Comparison of ENCODE assay signal across 8 mouse cellular contexts in the genomic region with DNA sequence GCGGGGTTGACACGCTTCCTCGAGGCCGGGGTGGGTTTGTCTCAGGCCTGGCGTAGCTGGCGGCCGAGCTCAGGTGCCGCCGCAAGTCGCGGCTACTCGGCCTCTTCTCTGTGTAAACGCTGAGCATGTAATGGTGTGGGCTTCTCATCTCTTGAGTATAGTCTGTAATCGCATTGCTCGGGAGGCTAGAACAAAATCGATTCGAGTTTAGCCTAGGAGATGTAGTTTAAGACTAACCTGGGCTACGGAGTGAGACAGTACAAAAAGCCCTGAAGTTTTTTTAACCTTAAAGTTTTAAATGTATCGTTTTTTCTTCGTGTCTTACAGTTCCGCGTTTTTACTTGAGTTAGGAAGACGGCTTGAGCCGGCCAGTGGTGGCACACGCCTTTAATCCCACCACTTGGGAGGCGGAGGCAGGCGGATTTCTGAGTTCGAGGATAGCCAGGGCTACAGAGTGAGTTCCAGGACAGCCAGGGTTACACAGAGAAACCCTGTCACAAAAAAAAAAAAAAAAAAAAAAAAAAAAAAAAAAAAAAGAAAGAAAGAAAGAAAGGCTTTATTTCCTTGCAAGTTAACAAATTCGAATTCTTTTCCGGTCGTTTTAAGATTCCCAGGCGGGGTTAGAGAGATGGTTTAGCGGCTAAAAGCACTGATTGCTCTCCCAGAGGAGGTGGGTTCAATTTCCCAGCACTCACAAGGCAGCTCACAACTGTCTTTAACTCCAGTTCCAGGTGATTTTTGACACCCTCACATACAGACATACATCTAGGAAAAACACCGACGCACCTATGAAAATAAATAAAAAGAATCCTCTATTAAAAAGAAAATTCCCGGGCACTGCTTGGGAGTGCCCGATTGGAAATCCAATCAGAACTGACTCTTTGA. TPM values are rescaled to one million over a fixed set of nuclear protein-coding genes. Genes with fewer than 3 reads are reported as not detected.
A peak's percentile ranks its signal among the peaks of the same experiment; 100 is the strongest.
DNase-seq lines count a peak whose midpoint lies in the region; ATAC-seq and TF ChIP-seq lines count a peak whose summit lies in the region.

No protein-coding gene starts in this region.

- no peak for TF ChIP-seq EP300 in stomach, postnatal 0 days (optimal IDR thresholded peaks at IDR 0.05)

- H3K9ac ChIP-seq in kidney, embryonic 15.5 days = peak overlapping the region; percentile 79
- peak overlapping the region; percentile 65 for H3K9ac ChIP-seq in forebrain, embryonic 15.5 days (replicated peaks)
- H3K9ac ChIP-seq in liver, adult 2 months (ENCODE audit: low read depth, low read length) = peak overlapping the region; percentile 54
- peak overlapping the region; percentile 77 for H3K9ac ChIP-seq in stomach, postnatal 0 days (ENCODE audit: low read length)

- peak; percentile 69; the same call in 1 of the 2 replicates for ATAC-seq in kidney, embryonic 15.5 days (replicated peaks; ENCODE audit: low FRiP score)
- no peak for ATAC-seq in forebrain, embryonic 15.5 days (replicated peaks)
- peak; percentile 36; the same call in 1 of the 2 replicates for ATAC-seq in stomach, postnatal 0 days (ENCODE audit: low FRiP score, low TSS enrichment)

- WGBS in kidney, embryonic 15.5 days = 8% methylated on average over 37 of the region's 37 CpGs
- WGBS in forebrain, embryonic 15.5 days = 8% methylated on average over 37 of the region's 37 CpGs
- WGBS in liver, adult 2 months = 12% methylated on average over 37 of the region's 37 CpGs
- WGBS in stomach, postnatal 0 days = 6% methylated on average over 37 of the region's 37 CpGs

- TF ChIP-seq POLR2A in liver, adult 2 months (IDR thresholded peaks at IDR 0.05; ENCODE audit: extremely low read depth, insufficient read depth, low read length) = no peak

- H3K27ac ChIP-seq in kidney, embryonic 15.5 days = peak overlapping the region; percentile 91
- peak overlapping the region; percentile 72 for H3K27ac ChIP-seq in forebrain, embryonic 15.5 days (replicated peaks)
- H3K27ac ChIP-seq in liver, adult 2 months (replicated peaks; ENCODE audit: insufficient read depth, low read depth, low read length) = no peak overlapping the region
- peak overlapping the region; percentile 61 for H3K27ac ChIP-seq in stomach, postnatal 0 days (replicated peaks)

- H3K79me2 ChIP-seq in liver, adult 2 months (ENCODE audit: control insufficient read depth, insufficient read depth, low read length) = no peaks in the 10 kb centered on the region

- peak overlapping the region; percentile 92 for H3K4me3 ChIP-seq in kidney, embryonic 15.5 days (replicated peaks)
- H3K4me3 ChIP-seq in forebrain, embryonic 15.5 days = peak overlapping the region; percentile 67
- H3K4me3 ChIP-seq in liver, adult 2 months (ENCODE audit: insufficient read depth, low read depth, low read length) = peak overlapping the region; percentile 68
- peak overlapping the region; percentile 79 for H3K4me3 ChIP-seq in stomach, postnatal 0 days (ENCODE audit: low read depth, low read length)

- H3K9me3 ChIP-seq in kidney, embryonic 15.5 days (replicated peaks) = no peaks in the 10 kb centered on the region
- no peaks in the 10 kb centered on the region for H3K9me3 ChIP-seq in forebrain, embryonic 15.5 days
- H3K9me3 ChIP-seq in stomach, postnatal 0 days (ENCODE audit: control insufficient read depth, low read length) = no peaks in the 10 kb centered on the region

- TF ChIP-seq CTCF in liver, adult 2 months (IDR thresholded peaks at IDR 0.05; ENCODE audit: low read depth, low read length) = no peak
- TF ChIP-seq CTCF in stomach, postnatal 0 days (IDR thresholded peaks at IDR 0.05; ENCODE audit: low read depth) = no peak

- peaks cover 31% of the 10 kb centered on the region for H3K4me1 ChIP-seq in kidney, embryonic 15.5 days
- H3K4me1 ChIP-seq in forebrain, embryonic 15.5 days = peaks cover 26% of the 10 kb centered on the region
- no peaks in the 10 kb centered on the region for H3K4me1 ChIP-seq in liver, adult 2 months (ENCODE audit: control insufficient read depth, insufficient read depth, low read length)
- no peaks in the 10 kb centered on the region for H3K4me1 ChIP-seq in stomach, postnatal 0 days (replicated peaks; ENCODE audit: control insufficient read depth, insufficient read depth)

- DNase-seq in kidney, postnatal 25 days = no peak
- DNase-seq in NIH3T3 (ENCODE audit: low read depth) = peak; percentile 46
- peak; percentile 2 for DNase-seq in liver, adult 2 months (ENCODE audit: extremely low read depth, low read depth, low spot score)
- peak; percentile 26 for DNase-seq in stomach, postnatal 0 days (ENCODE audit: low spot score)
- no peak for DNase-seq in layer of hippocampus, adult 9-11 months
- DNase-seq in urinary bladder, adult 18-20 months (ENCODE audit: low spot score in 2 of 2) = no peak

- peak overlapping the region; percentile 77 for H3K4me2 ChIP-seq in kidney, embryonic 15.5 days
- H3K4me2 ChIP-seq in forebrain, embryonic 15.5 days (replicated peaks) = peak overlapping the region; percentile 96
- H3K4me2 ChIP-seq in stomach, postnatal 0 days (replicated peaks; ENCODE audit: low read depth) = peak overlapping the region; percentile 85

- peaks cover 27% of the 10 kb centered on the region for H3K36me3 ChIP-seq in kidney, embryonic 15.5 days
- H3K36me3 ChIP-seq in forebrain, embryonic 15.5 days = peaks cover 17% of the 10 kb centered on the region
- H3K36me3 ChIP-seq in liver, adult 2 months (ENCODE audit: control insufficient read depth, insufficient read depth, low read length) = no peaks in the 10 kb centered on the region
- H3K36me3 ChIP-seq in stomach, postnatal 0 days (ENCODE audit: control insufficient read depth, insufficient read depth, low read length) = 0 out of 2 replicates have a peak, but pooled peaks cover 2% of the 10 kb centered on the region

- H3K27me3 ChIP-seq in kidney, embryonic 15.5 days = no peaks in the 10 kb centered on the region
- no peaks in the 10 kb centered on the region for H3K27me3 ChIP-seq in forebrain, embryonic 15.5 days
- H3K27me3 ChIP-seq in liver, adult 2 months (ENCODE audit: control insufficient read depth, insufficient read depth, low read length) = no peaks in the 10 kb centered on the region
- no peaks in the 10 kb centered on the region for H3K27me3 ChIP-seq in stomach, postnatal 0 days (ENCODE audit: control insufficient read depth, insufficient read depth, low read length)

RNA-seq across cellular contexts. Expression of gene Prc1, which starts 0.8 kb away (rescaled TPM):
- 137 and 150 TPM in 2 replicates for polyA plus RNA-seq in kidney, embryonic 15.5 days (2015; fragmentation: Nextera tagmentation; extraction: Ambion mirVana)
- polyA plus RNA-seq in forebrain, embryonic 15.5 days (2015; fragmentation: Nextera tagmentation; extraction: Ambion mirVana) = 91.2 and 94.4 TPM in 2 replicates
- 0.74 and 1.5 TPM in 2 replicates for total RNA-seq in liver, adult 2 months (2014; rRNA removed)
- polyA plus RNA-seq in liver, adult 2 months (2012; rRNA removed) = 0.21 and 0.32 TPM in 2 replicates
- 32.6 and 38.0 TPM in 2 replicates for polyA plus RNA-seq in stomach, postnatal 0 days (2015; fragmentation: Nextera tagmentation; extraction: Ambion mirVana)

RNA-seq across cellular contexts. Expression of gene Vps33b, which starts 25.6 kb away (rescaled TPM):
- 14.6 and 15.4 TPM in 2 replicates for polyA plus RNA-seq in kidney, embryonic 15.5 days (2015; fragmentation: Nextera tagmentation; extraction: Ambion mirVana)
- 17.4 and 19.8 TPM in 2 replicates for polyA plus RNA-seq in forebrain, embryonic 15.5 days (2015; fragmentation: Nextera tagmentation; extraction: Ambion mirVana)
- 5.7 and 9.1 TPM in 2 replicates for total RNA-seq in liver, adult 2 months (2014; rRNA removed)
- 4.8 and 6.1 TPM in 2 replicates for polyA plus RNA-seq in liver, adult 2 months (2012; rRNA removed)
- 4.9 and 7.5 TPM in 2 replicates for polyA plus RNA-seq in stomach, postnatal 0 days (2015; fragmentation: Nextera tagmentation; extraction: Ambion mirVana)

RNA-seq across cellular contexts. Expression of gene Rccd1, which starts 29.2 kb away (rescaled TPM):
- 9.5 and 12.3 TPM in 2 replicates for polyA plus RNA-seq in kidney, embryonic 15.5 days (2015; fragmentation: Nextera tagmentation; extraction: Ambion mirVana)
- polyA plus RNA-seq in forebrain, embryonic 15.5 days (2015; fragmentation: Nextera tagmentation; extraction: Ambion mirVana) = 13.5 and 14.6 TPM in 2 replicates
- total RNA-seq in liver, adult 2 months (2014; rRNA removed) = 1.2 and 1.5 TPM in 2 replicates
- 2.9 and 3.8 TPM in 2 replicates for polyA plus RNA-seq in liver, adult 2 months (2012; rRNA removed)
- 3.7 and 3.8 TPM in 2 replicates for polyA plus RNA-seq in stomach, postnatal 0 days (2015; fragmentation: Nextera tagmentation; extraction: Ambion mirVana)

RNA-seq across cellular contexts. Expression of gene Ngrn, which starts 34.0 kb away (rescaled TPM):
- polyA plus RNA-seq in kidney, embryonic 15.5 days (2015; fragmentation: Nextera tagmentation; extraction: Ambion mirVana) = 47.5 and 48.3 TPM in 2 replicates
- polyA plus RNA-seq in forebrain, embryonic 15.5 days (2015; fragmentation: Nextera tagmentation; extraction: Ambion mirVana) = 67.7 and 67.9 TPM in 2 replicates
- total RNA-seq in liver, adult 2 months (2014; rRNA removed) = 25.2 and 29.7 TPM in 2 replicates
- 15.5 and 16.8 TPM in 2 replicates for polyA plus RNA-seq in liver, adult 2 months (2012; rRNA removed)
- polyA plus RNA-seq in stomach, postnatal 0 days (2015; fragmentation: Nextera tagmentation; extraction: Ambion mirVana) = 33.6 and 34.5 TPM in 2 replicates

RNA-seq across cellular contexts. Expression of gene Unc45a, which starts 45.8 kb away (rescaled TPM):
- polyA plus RNA-seq in kidney, embryonic 15.5 days (2015; fragmentation: Nextera tagmentation; extraction: Ambion mirVana) = 38.9 and 41.1 TPM in 2 replicates
- 48.2 and 54.3 TPM in 2 replicates for polyA plus RNA-seq in forebrain, embryonic 15.5 days (2015; fragmentation: Nextera tagmentation; extraction: Ambion mirVana)
- 8.6 and 8.9 TPM in 2 replicates for total RNA-seq in liver, adult 2 months (2014; rRNA removed)
- polyA plus RNA-seq in liver, adult 2 months (2012; rRNA removed) = 19.1 and 21.5 TPM in 2 replicates
- 30.7 and 34.5 TPM in 2 replicates for polyA plus RNA-seq in stomach, postnatal 0 days (2015; fragmentation: Nextera tagmentation; extraction: Ambion mirVana)

Comparison
In these comparisons a context has a peak if more than half of its experiments do, and no peak if none do; other contexts are left out.
1. DNase-seq: peak in NIH3T3 (single experiment), liver, adult 2 months (single experiment) and stomach, postnatal 0 days (single experiment); none in kidney, postnatal 25 days (0 of 2), layer of hippocampus, adult 9-11 months (single experiment) and urinary bladder, adult 18-20 months (0 of 2).
2. RNA of gene Prc1, which starts 0.8 kb away (polyA plus RNA-seq): 137 to 150 TPM in kidney, embryonic 15.5 days, 91.2 to 94.4 TPM in forebrain, embryonic 15.5 days and 32.6 to 38.0 TPM in stomach, postnatal 0 days; 0.21 to 0.32 TPM in liver, adult 2 months; every median in the first group is over 10 times any median in the second.
3. Peak in every context shown above with its lines, with median percentiles within 50 percentile points of each other: H3K4me2 ChIP-seq, H3K4me3 ChIP-seq and H3K9ac ChIP-seq.